Mouse (Mus musculus): ENCODE measurements at regions not wholly inside any gene's neighbourhood (a gene's known extent, or its start where the extent isn't known, plus 50 kb on each side); places are given as distances from the start of the nearest gene placed in this dataset.
A peak's percentile ranks its signal among the peaks of the same experiment; 100 is the strongest.

- Histone ChIP-seq H3K27ac (no peak overlapping the region), H3K4me1 (no peaks in the 10 kb centered on the region), H3K9me3 (no peaks in the 10 kb centered on the region), H3K4me3 (no peak overlapping the region), H3K36me3 (no peaks in the 10 kb centered on the region), H3K9ac (no peak overlapping the region), H3K4me2 (replicated peaks) (no peak overlapping the region), H3K27me3 (no peaks in the 10 kb centered on the region)
- ATAC-seq (ENCODE audit: low FRiP score, low read depth): no peak
- WGBS: 72% methylated on average over 3 of the region's 3 CpGs
These were observed 233.7 kb upstream of the Plscr5 start for GRCm38 (mm10) chr9:91959076-91959475.

- 47% methylated on average over 3 of the region's 3 CpGs for WGBS
- no peak for ATAC-seq (ENCODE audit: low FRiP score, low read depth)
- no peak overlapping the region for H3K9ac ChIP-seq
These were observed 234.3 kb upstream of the Plscr5 start for GRCm38 (mm10) chr9:91958421-91958820.

DNA sequence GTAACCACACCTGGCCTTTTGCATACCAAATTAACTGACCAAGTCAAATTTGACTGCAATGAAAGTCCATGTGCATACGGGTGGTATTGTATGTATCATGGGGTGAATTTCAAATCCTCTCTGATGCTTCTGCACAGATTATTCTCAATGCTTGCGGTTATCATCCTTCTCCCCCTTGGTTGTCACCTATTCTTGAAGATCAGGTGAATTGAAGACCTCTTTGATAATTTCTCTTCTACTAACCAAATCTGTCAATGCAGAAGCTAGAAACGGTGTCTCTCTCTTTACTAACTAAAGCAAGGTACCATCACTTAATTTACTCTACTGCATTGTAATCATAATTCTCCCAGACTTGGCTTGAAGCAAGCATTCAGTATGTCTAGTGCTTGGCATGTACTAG, 235.7 kb upstream of the Plscr5 start:
- no peak overlapping the region for H3K27ac ChIP-seq
- H3K4me2 ChIP-seq (replicated peaks): no peak overlapping the region
- no peak overlapping the region for H3K4me3 ChIP-seq
- H3K27me3 ChIP-seq: no peaks in the 10 kb centered on the region
- WGBS: 93% methylated on average over 3 of the region's 3 CpGs
- H3K4me1 ChIP-seq: no peaks in the 10 kb centered on the region
- H3K9me3 ChIP-seq: no peaks in the 10 kb centered on the region
- no peak for ATAC-seq (ENCODE audit: low FRiP score, low read depth)
- no peaks in the 10 kb centered on the region for H3K36me3 ChIP-seq
- H3K9ac ChIP-seq: no peak overlapping the region

More at GRCm38 (mm10) chr9:91958421-91958820, 234.3 kb upstream of the Plscr5 start:
- no peaks in the 10 kb centered on the region for H3K9me3 ChIP-seq
- H3K36me3 ChIP-seq: no peaks in the 10 kb centered on the region
- no peaks in the 10 kb centered on the region for H3K27me3 ChIP-seq
- H3K4me3 ChIP-seq: no peak overlapping the region
- H3K27ac ChIP-seq: no peak overlapping the region
- no peaks in the 10 kb centered on the region for H3K4me1 ChIP-seq
- no peak overlapping the region for H3K4me2 ChIP-seq (replicated peaks)

DNA sequence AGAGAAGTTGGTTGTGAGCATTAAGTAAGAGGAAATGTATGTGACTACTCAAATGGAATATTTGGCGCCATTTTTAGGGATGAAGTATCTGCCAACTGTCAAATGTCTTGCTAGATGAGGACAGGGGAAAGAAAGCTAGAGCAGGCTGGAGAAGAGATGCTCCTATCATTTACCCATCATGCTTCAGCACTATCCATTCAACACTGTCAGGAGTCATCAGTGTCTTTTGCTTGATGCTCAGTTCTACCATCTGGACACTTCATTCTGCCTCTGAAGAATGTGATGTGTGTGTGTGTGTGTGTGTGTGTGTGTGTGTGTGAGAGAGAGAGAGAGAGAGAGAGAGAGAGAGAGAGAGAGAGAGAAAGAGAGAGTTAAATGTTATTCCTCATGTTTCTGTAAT, 244.0 kb upstream of the Plscr5 start:
- Histone ChIP-seq H3K27ac (no peak overlapping the region), H3K9ac (no peak overlapping the region), H3K36me3 (no peaks in the 10 kb centered on the region), H3K4me3 (no peak overlapping the region), H3K4me1 (no peaks in the 10 kb centered on the region), H3K4me2 (replicated peaks) (no peak overlapping the region), H3K9me3 (no peaks in the 10 kb centered on the region), H3K27me3 (no peaks in the 10 kb centered on the region)
- 69% methylated on average over 1 of the region's 1 CpGs for WGBS
- ATAC-seq (ENCODE audit: low FRiP score, low read depth): no peak

DNA sequence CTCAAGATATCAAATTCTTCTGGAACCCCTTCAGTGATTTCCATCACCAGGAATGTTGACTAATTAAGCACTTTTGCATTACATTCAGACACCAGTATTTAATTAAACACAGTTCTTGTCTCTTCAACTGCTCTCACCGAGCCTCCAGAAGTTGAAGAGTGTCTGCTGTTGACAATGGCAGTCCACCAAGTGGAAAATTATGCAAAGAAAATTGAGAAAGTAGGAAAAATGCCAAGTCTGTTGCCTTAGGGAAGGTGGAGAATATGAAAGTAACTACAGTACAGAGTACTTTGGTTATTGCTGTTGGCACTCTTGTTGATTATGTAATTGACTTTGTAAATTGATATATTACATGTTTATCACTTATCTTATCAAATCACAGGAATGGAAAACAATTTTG, 250.7 kb upstream of the Plscr5 start:
- 67% methylated on average over 1 of the region's 1 CpGs for WGBS

DNA sequence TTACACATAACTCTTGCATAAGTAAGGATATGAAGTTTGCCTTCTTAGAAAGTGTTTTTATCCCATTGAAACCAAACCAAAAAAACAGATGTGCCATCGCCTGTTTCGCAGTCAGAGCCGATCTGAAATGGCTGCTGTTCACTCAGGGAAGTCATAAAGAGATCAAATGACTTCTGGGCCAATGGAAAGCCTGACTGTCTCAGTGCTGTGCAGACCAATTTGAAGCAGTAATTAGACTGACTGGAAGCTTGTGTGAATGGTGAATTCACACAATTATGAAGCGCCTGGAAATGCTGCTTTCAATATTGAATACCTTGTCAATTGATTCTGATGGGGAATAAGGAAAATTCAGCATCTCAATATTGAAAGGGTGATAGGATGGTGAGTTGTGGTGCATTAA, 254.0 kb upstream of the Plscr5 start:
- Histone ChIP-seq H3K36me3 (no peaks in the 10 kb centered on the region), H3K9me3 (no peaks in the 10 kb centered on the region), H3K4me2 (replicated peaks) (no peak overlapping the region), H3K9ac (no peak overlapping the region), H3K4me3 (no peak overlapping the region), H3K27ac (no peak overlapping the region), H3K27me3 (no peaks in the 10 kb centered on the region), H3K4me1 (0 out of 2 replicates have a peak, but pooled peaks cover 3% of the 10 kb centered on the region)
- WGBS: 11% methylated on average over 4 of the region's 4 CpGs
- ATAC-seq (ENCODE audit: low FRiP score, low read depth): no peak

More for the DNA sequence above, 250.7 kb upstream of the Plscr5 start:
- Histone ChIP-seq H3K27ac (no peak overlapping the region), H3K9ac (no peak overlapping the region), H3K36me3 (no peaks in the 10 kb centered on the region), H3K4me1 (0 out of 2 replicates have a peak, but pooled peaks cover 3% of the 10 kb centered on the region), H3K27me3 (no peaks in the 10 kb centered on the region), H3K4me3 (no peak overlapping the region), H3K4me2 (replicated peaks) (no peak overlapping the region), H3K9me3 (no peaks in the 10 kb centered on the region)
- ATAC-seq (ENCODE audit: low FRiP score, low read depth): no peak

DNA sequence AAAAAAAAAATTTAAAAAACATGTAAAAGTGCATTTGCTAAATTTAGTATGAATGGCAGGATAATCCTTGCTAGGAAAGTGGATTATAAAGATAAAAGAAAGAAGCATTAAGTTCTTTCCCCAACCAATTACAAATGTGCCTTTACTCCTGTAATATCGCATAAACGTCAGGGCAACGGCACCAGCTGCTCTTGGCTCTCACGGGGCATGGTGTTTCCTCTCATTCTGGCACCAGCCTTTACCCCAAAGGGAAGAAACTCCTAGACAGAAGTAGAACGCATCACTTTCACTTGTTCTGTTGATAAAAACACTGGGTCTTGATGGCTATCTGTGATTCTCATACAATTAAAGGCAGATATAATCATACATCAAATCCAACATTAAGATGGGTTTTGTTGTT, 288.7 kb upstream of the Plscr5 start:
- WGBS: 72% methylated on average over 5 of the region's 5 CpGs
- Histone ChIP-seq H3K36me3 (no peaks in the 10 kb centered on the region), H3K4me3 (no peak overlapping the region), H3K4me2 (replicated peaks) (no peak overlapping the region), H3K27me3 (no peaks in the 10 kb centered on the region), H3K4me1 (no peaks in the 10 kb centered on the region), H3K27ac (no peak overlapping the region), H3K9ac (no peak overlapping the region), H3K9me3 (no peaks in the 10 kb centered on the region)
- no peak for ATAC-seq (ENCODE audit: low FRiP score, low read depth)

DNA sequence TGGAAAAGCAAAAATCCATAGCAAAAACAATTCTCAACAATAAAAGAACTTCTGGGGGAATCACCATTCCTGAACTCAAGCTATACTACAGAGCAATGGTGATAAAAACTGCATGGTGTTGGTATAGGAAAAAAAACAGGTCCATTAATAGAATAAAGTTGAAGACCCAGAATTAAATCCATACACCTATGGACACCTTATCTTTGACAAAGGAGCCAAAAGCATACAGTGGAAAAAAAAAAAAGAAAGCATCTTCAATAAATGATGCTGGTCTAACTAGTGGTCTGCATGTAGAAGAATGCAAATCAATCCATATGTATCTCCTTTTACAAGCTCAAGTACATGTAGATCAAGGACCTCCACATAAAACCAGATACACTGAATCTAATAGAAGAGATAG, 291.8 kb upstream of the Plscr5 start:
- Histone ChIP-seq H3K36me3 (no peaks in the 10 kb centered on the region), H3K4me1 (no peaks in the 10 kb centered on the region), H3K4me2 (replicated peaks) (no peak overlapping the region), H3K9me3 (no peaks in the 10 kb centered on the region), H3K27ac (no peak overlapping the region), H3K27me3 (no peaks in the 10 kb centered on the region), H3K9ac (no peak overlapping the region), H3K4me3 (no peak overlapping the region)
- ATAC-seq (ENCODE audit: low FRiP score, low read depth): no peak

DNA sequence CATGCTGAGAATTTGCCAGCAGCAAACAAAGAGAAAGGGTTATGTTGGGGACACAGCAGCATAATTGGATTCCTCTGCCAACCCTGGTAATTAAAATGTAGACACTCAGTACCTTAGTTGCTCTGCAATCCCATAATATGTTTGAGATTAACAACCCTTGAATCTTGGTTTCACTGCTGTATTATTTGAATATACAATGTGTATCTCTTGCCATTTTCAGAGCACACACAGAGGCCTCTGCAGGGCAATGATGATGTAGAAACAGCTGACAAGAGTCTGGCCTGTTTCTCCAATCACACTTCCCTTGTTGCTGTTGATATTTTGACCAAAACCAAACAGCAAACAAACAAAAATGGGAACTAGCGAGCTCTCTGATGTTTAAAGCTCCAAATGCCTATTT, 315.9 kb upstream of the Plscr5 start:
- no peaks in the 10 kb centered on the region for H3K9me3 ChIP-seq
- no peaks in the 10 kb centered on the region for H3K4me1 ChIP-seq
- H3K4me3 ChIP-seq: no peak overlapping the region
- H3K4me2 ChIP-seq (replicated peaks): no peak overlapping the region
- H3K27me3 ChIP-seq: no peaks in the 10 kb centered on the region
- no peak overlapping the region for H3K9ac ChIP-seq
- no peak overlapping the region for H3K27ac ChIP-seq
- ATAC-seq (ENCODE audit: low FRiP score, low read depth): no peak
- no peaks in the 10 kb centered on the region for H3K36me3 ChIP-seq
- WGBS: 80% methylated on average over 1 of the region's 1 CpGs

DNA sequence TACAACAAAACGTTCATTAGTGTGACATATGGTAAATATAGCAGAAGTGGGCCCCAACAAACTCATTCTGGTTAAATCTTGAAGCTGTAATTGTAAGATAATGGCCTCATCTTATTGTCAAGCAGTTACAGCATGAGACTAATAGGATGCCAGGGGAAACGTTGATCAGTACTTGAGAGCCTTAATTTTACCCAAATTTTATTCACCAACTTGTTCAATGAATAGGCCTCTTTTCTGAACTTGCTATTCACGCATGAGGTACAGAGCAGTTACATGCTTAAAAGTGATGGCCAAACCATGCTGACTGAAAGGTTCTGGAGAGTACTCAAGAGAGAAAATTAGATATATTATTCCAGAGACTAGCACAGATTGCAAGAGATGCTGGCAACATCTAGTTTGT, 361.2 kb upstream of the Plscr5 start:
- Histone ChIP-seq H3K4me1 (no peaks in the 10 kb centered on the region), H3K36me3 (no peaks in the 10 kb centered on the region), H3K4me3 (no peak overlapping the region), H3K4me2 (replicated peaks) (no peak overlapping the region), H3K27ac (no peak overlapping the region), H3K9me3 (no peaks in the 10 kb centered on the region), H3K27me3 (no peaks in the 10 kb centered on the region), H3K9ac (no peak overlapping the region)
- ATAC-seq (ENCODE audit: low FRiP score, low read depth): no peak
- 60% methylated on average over 3 of the region's 3 CpGs for WGBS

DNA sequence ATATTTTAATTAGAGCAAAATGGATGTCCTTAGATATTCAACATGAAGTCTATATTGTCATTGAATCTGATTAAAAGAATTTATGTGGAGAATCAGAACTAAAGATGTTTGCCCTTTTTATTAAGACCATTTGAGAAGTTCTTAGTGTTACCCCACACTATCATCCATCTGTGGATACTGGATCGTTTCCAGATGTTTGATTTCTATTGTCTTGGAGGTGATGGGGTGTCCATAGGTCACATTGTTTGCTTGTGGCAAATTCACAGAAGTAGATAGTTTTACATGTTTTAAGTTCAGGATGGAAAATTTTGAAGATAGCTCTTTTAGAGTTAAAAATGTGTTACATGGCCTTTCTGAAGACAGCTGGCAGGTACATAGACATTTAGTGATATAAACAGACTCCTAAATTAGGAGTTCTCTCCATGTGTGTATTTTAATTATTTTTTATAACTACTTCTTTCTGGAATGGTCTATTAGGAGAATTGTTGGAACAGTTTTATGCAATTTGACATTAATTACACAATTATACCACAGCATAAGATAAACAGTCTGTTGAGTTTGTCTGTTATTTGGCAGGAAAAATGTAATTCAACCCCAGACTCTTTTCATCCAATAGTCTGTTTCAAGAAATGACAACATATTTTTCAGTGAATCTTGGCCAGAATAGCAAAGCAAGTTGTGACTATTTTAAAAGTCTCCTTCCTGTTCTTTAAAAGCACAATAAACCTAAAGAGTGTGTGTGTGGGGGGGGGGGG, 368.8 kb upstream of the Plscr5 start:
- 82% methylated on average over 1 of the region's 1 CpGs for WGBS
- no peak overlapping the region for H3K4me2 ChIP-seq (replicated peaks)
- no peak overlapping the region for H3K9ac ChIP-seq
- H3K27me3 ChIP-seq: no peaks in the 10 kb centered on the region
- H3K27ac ChIP-seq: no peak overlapping the region
- ATAC-seq (ENCODE audit: low FRiP score, low read depth): no peak
- no peaks in the 10 kb centered on the region for H3K9me3 ChIP-seq
- no peak overlapping the region for H3K4me3 ChIP-seq
- H3K4me1 ChIP-seq: no peaks in the 10 kb centered on the region
- H3K36me3 ChIP-seq: no peaks in the 10 kb centered on the region

DNA sequence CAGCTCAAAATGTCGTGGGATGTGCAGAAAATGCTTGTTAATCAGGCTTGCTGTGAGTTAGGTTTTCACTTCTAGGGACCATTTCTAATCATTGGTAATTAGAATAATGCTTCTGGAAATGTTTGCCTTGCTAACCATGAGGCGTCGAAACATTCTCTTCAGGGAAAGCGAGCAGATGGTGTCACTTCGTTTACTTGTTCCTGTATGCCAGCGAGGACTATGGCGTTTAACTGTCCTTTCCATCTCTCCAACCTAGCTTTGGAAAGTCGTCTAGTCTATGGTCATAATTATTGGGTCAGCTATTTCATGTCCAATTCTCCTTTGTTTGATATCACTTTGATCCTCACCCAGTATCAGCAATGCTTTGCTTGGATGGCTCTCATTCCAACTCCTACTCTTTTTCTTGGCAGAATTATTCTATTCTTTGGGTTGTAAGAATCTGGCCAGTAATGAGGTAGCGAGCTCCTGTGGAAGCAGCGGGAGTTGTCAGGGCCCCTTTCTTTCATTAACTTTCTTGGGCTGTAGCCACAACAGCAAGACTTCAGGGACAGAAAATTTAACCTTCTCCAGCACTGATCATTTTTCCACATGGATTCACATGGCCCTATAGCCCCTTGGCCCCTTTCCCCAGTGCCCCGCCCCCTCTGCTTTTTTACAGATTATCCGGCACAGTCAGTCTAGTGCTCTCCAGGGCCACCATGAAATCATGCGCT, 374.0 kb upstream of the Plscr5 start:
- H3K27ac ChIP-seq: no peak overlapping the region
- H3K4me2 ChIP-seq (replicated peaks): no peak overlapping the region
- H3K9me3 ChIP-seq: no peaks in the 10 kb centered on the region
- H3K4me3 ChIP-seq: no peak overlapping the region
- H3K4me1 ChIP-seq: no peaks in the 10 kb centered on the region
- H3K9ac ChIP-seq: no peak overlapping the region
- no peaks in the 10 kb centered on the region for H3K27me3 ChIP-seq
- peak; percentile 90 for ATAC-seq (ENCODE audit: low FRiP score, low read depth)
- WGBS: 75% methylated on average over 13 of the region's 13 CpGs
- H3K36me3 ChIP-seq: no peaks in the 10 kb centered on the region
